Mouse (Mus musculus): ENCODE results near the gene Aldh18a1. TPM values are rescaled to one million over a fixed set of nuclear protein-coding genes. Genes with fewer than 3 reads are reported as not detected.
"Not testable (repeated sequence)": the region's sequence is repeated elsewhere in the genome, so short reads cannot be mapped to it uniquely, and the experiment has no call there.

Gene Aldh18a1
- polyA plus RNA-seq, 1 experiment = 1.1 TPM

DNA sequence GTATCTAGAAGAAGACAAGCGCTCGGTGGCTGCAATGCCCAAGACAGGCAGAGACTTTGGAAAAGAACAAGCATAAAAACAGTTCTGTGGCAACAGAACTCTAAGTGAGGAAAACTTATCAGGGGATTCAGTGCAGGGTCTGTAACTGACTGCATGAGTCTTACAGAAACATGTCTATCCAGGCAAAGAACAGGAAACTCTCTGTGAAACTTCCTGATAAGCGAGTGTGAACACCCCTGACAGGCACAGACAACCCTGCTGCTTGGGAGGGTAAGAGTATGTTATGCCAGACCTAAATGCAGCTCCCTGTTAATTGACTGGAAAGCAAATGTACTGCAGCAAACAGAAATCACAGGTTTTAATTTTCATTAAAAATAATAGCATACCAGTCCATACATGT lies 13.6 kb upstream of the Aldh18a1 start:
- H3K4me3 ChIP-seq (ENCODE audit: insufficient read depth, low read depth, low read length) = no peak overlapping the region
- no peaks in the 10 kb centered on the region for H3K4me1 ChIP-seq (ENCODE audit: control insufficient read depth, insufficient read depth, insufficient read length, low read length)
- no peak overlapping the region for H3K27ac ChIP-seq (replicated peaks; ENCODE audit: low read depth, low read length)

DNA sequence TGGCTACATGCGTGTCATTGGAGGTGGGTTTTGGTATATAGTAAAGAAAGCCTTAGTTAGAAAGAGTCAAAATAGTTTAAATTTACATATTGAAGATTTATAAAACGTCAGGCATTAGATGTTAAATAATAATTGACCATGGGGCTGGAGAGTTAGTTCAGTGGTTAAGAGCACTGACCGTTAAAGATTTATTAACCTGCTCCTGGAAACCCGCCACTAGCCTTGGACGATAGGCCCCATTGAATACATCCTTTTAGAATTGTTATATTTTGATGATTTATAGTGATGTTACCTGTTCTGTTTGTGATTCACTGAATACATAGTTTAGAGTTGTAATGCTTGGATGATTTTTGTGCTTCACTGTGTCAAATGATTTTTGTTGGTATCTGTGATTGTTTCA lies 12.6 kb upstream of the Aldh18a1 start:
- not testable (repeated sequence) for H3K4me1 ChIP-seq (ENCODE audit: control insufficient read depth, insufficient read depth, insufficient read length, low read length); H3K4me3 ChIP-seq (ENCODE audit: insufficient read depth, low read depth, low read length); H3K27ac ChIP-seq (replicated peaks; ENCODE audit: low read depth, low read length)

- no peak overlapping the region for H3K27ac ChIP-seq (replicated peaks; ENCODE audit: low read depth, low read length)
- H3K4me1 ChIP-seq (ENCODE audit: control insufficient read depth, insufficient read depth, insufficient read length, low read length) = no peaks in the 10 kb centered on the region
- no peak overlapping the region for H3K4me3 ChIP-seq (ENCODE audit: insufficient read depth, low read depth, low read length)
Measured at GRCm38 (mm10) chr19:40595831-40596230, 7.6 kb upstream of the Aldh18a1 start.

GRCm38 (mm10) chr19:40595231-40595630 lies 7.0 kb upstream of the Aldh18a1 start:
- H3K27ac ChIP-seq (replicated peaks; ENCODE audit: low read depth, low read length) = no peak overlapping the region
- no peaks in the 10 kb centered on the region for H3K4me1 ChIP-seq (ENCODE audit: control insufficient read depth, insufficient read depth, insufficient read length, low read length)
- H3K4me3 ChIP-seq (ENCODE audit: insufficient read depth, low read depth, low read length) = no peak overlapping the region

GRCm38 (mm10) chr19:40589530-40589880 lies 1.2 kb upstream of the Aldh18a1 start:
- H3K27ac ChIP-seq (replicated peaks; ENCODE audit: low read depth, low read length) = no peak overlapping the region
- H3K4me1 ChIP-seq (ENCODE audit: control insufficient read depth, insufficient read depth, insufficient read length, low read length) = no peaks in the 10 kb centered on the region
- H3K4me3 ChIP-seq (ENCODE audit: insufficient read depth, low read depth, low read length) = peak overlapping the region; percentile 68

DNA sequence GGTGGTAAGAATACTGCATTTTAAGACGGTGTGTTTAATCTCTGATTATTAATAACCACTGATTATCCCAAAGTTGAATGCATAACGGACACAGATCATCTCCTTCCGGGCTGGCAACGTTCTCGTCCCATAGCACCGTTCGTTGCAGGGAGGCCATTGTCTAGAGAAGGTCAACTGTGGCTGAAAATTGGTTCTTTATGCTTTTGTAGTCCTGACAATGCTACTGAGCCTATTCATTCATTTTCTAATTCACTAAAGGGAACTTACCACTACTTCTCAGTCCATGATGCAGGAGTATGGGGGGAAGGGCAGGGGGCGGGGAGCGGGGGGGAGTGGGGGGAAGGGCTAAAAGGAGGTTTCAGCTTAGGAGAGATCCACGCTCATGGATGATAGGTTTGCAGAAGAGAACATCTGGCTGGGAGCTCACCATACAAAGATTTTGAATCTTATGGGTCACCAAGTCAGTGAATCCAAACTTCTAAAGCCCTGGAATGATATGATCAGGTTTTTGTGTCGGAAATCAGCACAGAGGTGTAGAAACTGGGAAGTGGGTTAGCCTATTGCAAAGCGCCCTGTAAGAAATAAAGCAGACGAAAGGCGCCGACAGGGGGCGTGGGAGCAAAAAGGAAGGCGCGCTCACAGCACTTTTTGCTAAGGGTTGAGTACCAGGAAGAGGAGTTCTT lies 725 bp upstream of the Aldh18a1 start:
- Histone ChIP-seq H3K4me3 (ENCODE audit: insufficient read depth, low read depth, low read length) (peak overlapping the region; percentile 68), H3K27ac (replicated peaks; ENCODE audit: low read depth, low read length) (no peak overlapping the region), H3K4me1 (ENCODE audit: control insufficient read depth, insufficient read depth, insufficient read length, low read length) (no peaks in the 10 kb centered on the region)

- Histone ChIP-seq H3K27ac (replicated peaks; ENCODE audit: low read depth, low read length) (no peak overlapping the region), H3K4me1 (ENCODE audit: control insufficient read depth, insufficient read depth, insufficient read length, low read length) (no peaks in the 10 kb centered on the region), H3K4me3 (ENCODE audit: insufficient read depth, low read depth, low read length) (peak overlapping the region; percentile 68)
Measured at GRCm38 (mm10) chr19:40587491-40588292, 571 bp downstream of the Aldh18a1 start.

GRCm38 (mm10) chr19:40586908-40587307 lies 1.4 kb downstream of the Aldh18a1 start:
- H3K4me3 ChIP-seq (ENCODE audit: insufficient read depth, low read depth, low read length) = peak overlapping the region; percentile 68; the same call in 1 of the 2 replicates
- H3K27ac ChIP-seq (replicated peaks; ENCODE audit: low read depth, low read length) = no peak overlapping the region
- no peaks in the 10 kb centered on the region; the same call in 1 of the 2 replicates for H3K4me1 ChIP-seq (ENCODE audit: control insufficient read depth, insufficient read depth, insufficient read length, low read length)

- no peaks in the 10 kb centered on the region; the same call in 1 of the 2 replicates for H3K4me1 ChIP-seq (ENCODE audit: control insufficient read depth, insufficient read depth, insufficient read length, low read length)
- H3K4me3 ChIP-seq (ENCODE audit: insufficient read depth, low read depth, low read length) = no peak overlapping the region
- H3K27ac ChIP-seq (replicated peaks; ENCODE audit: low read depth, low read length) = no peak overlapping the region
Measured at GRCm38 (mm10) chr19:40581662-40582061, 6.6 kb downstream of the Aldh18a1 start.

DNA sequence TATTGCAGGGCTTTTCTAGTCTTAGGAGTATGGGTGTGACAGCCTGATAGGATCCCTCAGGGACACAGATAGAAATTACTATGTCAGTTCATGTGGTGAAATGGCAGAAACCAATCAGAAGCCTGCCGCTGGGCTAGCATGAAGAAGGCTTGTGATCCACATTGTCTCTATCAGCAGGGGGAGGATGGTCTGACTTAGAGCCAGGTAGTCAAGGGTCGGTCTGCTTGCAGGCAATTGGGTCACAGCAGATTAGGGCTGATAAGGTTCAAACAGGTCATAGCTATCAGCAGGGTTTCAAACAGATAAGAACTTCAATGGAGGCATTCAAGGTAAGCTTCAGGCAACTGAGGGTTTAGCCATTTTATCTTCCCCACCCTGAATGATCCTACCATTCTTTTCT lies 7.4 kb downstream of the Aldh18a1 start:
- H3K4me3 ChIP-seq (ENCODE audit: insufficient read depth, low read depth, low read length) = no peak overlapping the region

GRCm38 (mm10) chr19:40575438-40575837 lies 12.8 kb downstream of the Aldh18a1 start:
- H3K27ac ChIP-seq (replicated peaks; ENCODE audit: low read depth, low read length) = no peak overlapping the region

More for the DNA sequence above, 7.4 kb downstream of the Aldh18a1 start:
- H3K27ac ChIP-seq (replicated peaks; ENCODE audit: low read depth, low read length) = no peak overlapping the region
- H3K4me1 ChIP-seq (ENCODE audit: control insufficient read depth, insufficient read depth, insufficient read length, low read length) = no peaks in the 10 kb centered on the region; the same call in 1 of the 2 replicates

DNA sequence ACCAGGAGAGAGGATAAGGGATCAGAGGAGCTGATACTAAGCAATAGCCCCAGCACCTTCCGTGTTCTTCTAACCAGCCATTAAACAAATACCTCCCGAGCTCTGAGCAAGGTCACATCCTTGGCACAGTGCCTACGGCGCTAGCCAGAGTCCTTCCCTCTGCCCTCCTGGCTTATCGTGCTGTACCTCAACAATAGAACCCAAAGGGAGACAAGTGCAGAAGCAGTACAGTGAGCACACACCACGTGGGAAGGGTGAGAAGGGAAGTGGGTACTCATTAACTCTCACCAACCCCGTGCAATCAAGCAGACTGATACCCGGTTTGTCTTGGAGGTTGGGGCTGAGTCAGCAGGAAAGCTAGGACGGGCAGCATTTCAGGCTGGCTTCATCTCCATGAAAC lies 17.5 kb downstream of the Aldh18a1 start:
- no peak overlapping the region for H3K4me3 ChIP-seq (ENCODE audit: insufficient read depth, low read depth, low read length)
- H3K27ac ChIP-seq (replicated peaks; ENCODE audit: low read depth, low read length) = no peak overlapping the region

More at GRCm38 (mm10) chr19:40575438-40575837, 12.8 kb downstream of the Aldh18a1 start:
- H3K4me1 ChIP-seq (ENCODE audit: control insufficient read depth, insufficient read depth, insufficient read length, low read length) = no peaks in the 10 kb centered on the region
- H3K4me3 ChIP-seq (ENCODE audit: insufficient read depth, low read depth, low read length) = no peak overlapping the region

DNA sequence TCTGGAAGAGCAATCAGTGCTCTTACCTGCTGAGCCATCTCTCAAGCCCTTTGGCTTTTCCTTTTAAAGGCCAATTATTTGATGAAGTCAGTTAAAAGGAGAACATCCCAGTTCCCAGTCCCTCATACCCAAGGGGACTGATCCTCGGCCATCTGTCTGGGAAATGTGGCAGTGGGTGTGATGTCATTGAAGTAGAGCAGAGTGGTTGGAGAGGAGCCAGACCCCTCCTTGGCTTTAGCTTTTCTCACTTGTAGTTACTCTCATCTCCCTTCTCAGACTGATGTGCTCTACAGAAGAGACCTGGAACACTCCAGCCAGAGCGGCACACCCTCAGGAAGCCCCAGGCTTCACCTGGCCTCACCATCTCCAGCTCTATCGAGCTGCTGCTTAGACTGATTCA lies 20.6 kb downstream of the Aldh18a1 start:
- Histone ChIP-seq H3K4me3 (ENCODE audit: insufficient read depth, low read depth, low read length) (no peak overlapping the region), H3K4me1 (ENCODE audit: control insufficient read depth, insufficient read depth, insufficient read length, low read length) (no peaks in the 10 kb centered on the region), H3K27ac (replicated peaks; ENCODE audit: low read depth, low read length) (no peak overlapping the region)

More for the DNA sequence above, 17.5 kb downstream of the Aldh18a1 start:
- H3K4me1 ChIP-seq (ENCODE audit: control insufficient read depth, insufficient read depth, insufficient read length, low read length) = no peaks in the 10 kb centered on the region

DNA sequence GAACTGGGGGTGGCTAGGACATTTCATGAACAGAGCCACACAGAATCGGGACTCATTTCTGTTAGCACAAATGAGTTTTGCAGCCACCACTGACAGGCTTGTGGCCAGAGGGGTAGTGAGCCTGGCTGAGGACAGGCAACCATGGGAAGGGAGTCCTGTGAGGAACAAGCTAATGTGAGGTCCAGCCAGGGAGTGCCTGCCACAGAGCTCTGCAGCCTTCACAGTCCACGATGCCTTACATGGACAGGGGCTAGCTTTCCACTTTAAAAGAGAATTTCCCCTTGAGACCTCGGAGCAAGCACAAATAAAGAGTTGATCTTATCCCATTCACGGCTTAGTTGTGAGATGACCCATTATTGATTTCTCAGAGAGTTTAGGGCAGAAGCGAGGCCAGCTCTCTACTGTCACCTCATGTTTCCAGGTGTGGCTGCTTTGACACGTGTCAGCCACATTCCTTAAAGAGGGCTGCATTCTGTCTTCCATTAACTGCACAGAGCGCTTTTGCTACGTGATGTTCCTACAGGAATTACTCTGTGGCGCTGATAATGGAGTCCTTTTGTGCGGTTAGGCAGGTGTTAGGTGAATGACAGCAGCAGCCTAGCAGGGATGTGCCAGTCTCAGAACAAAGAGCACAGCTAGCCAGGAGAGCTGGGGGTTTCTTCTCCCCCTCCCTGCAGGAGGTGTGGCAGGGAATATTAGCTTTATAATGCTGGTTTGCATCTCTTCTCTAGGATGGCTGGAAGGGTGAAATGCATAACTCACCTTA lies 24.2 kb downstream of the Aldh18a1 start:
- no peak overlapping the region for H3K27ac ChIP-seq (replicated peaks; ENCODE audit: low read depth, low read length)
- no peaks in the 10 kb centered on the region for H3K4me1 ChIP-seq (ENCODE audit: control insufficient read depth, insufficient read depth, insufficient read length, low read length)
- H3K4me3 ChIP-seq (ENCODE audit: insufficient read depth, low read depth, low read length) = no peak overlapping the region

GRCm38 (mm10) chr19:40561521-40561920 lies 26.7 kb downstream of the Aldh18a1 start:
- not testable (repeated sequence) for H3K4me1 ChIP-seq (ENCODE audit: control insufficient read depth, insufficient read depth, insufficient read length, low read length); H3K27ac ChIP-seq (replicated peaks; ENCODE audit: low read depth, low read length); H3K4me3 ChIP-seq (ENCODE audit: insufficient read depth, low read depth, low read length)

All from brown adipose tissue, adult 24 weeks (tissue).